Mouse (Mus musculus) lung, postnatal 0 days (tissue): ENCODE measurements around the gene Sidt2.

Source experiments
- CTCF ChIP-seq: IDR thresholded peaks from 2 replicates; pipeline ENCODE4 v1.5.1; 2016; ENCODE audit warnings: antibody characterized with exemption, mild to moderate bottlenecking
- EP300 ChIP-seq: IDR thresholded peaks from 2 replicates; pipeline ENCODE4 v1.6.1; 2016; ENCODE audit warnings: antibody characterized with exemption, mild to moderate bottlenecking, control low read depth

DNA sequence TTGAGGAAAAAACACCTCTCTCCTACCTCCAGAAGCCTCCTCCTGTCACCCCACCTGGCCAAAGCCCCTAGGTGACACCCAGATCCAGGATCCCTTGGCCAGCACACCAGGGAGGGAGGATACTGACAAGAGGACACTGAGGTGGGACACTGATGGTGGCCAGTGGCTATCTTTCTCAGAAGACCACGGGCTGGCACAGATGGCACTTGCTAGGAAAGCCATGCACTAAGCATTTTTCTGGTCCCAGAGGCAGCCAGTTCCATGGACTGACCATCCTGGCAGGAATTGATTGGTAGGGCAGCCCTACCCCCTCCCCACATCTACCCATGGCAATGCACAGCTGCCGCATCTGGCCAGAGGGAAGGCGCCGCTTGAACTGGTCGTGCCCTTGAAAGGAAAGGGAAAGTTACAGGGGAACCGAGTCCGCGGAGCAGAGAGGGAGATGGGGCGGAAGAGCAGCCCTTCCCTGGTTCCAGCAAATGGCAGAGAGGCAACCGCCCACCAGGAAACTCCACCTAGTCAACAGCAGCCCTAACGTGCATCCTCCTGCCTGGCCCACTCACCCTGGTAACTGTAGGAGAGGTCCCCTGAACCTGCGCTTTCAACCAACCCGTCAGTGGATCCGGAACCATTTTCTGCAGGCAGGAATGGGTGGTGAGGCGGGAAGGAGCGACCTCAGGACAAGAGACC is 8.7 kb downstream of the Sidt2 start:
- TF ChIP-seq CTCF, result no peak
- TF ChIP-seq EP300, result no peak
